Mouse (Mus musculus) ovary, postnatal 10 days (tissue): ENCODE measurements around the gene Olfr822.
"Not testable (repeated sequence)": the region's sequence is repeated elsewhere in the genome, so short reads cannot be mapped to it uniquely, and the experiment has no call there.

Source experiments
- DNase-seq: peaks from one replicate; pipeline ENCODE4 v3.0.0; 2022; ENCODE audit warnings: low spot score

Gene Olfr822

GRCm38 (mm10) chr10:130070910-130071309 is at the start of gene Olfr822:
Gene Olfr822 (plus strand): TSS chr10:130071210.
- no peak for DNase-seq

- DNase-seq: no peak
These were observed 41.0 kb upstream of the Olfr822 start, which contains the start of gene Olfr821 for GRCm38 (mm10) chr10:130030048-130030447. Gene Olfr821 (plus strand): TSS chr10:130030348.

- DNase-seq: no peak
These were observed 33.9 kb upstream of the Olfr822 start for GRCm38 (mm10) chr10:130037096-130037495.

GRCm38 (mm10) chr10:130092838-130093440 is 21.9 kb downstream of the Olfr822 start:
- DNase-seq: no peak

GRCm38 (mm10) chr10:130096104-130096503 is 25.1 kb downstream of the Olfr822 start:
- DNase-seq: no peak

GRCm38 (mm10) chr10:130115283-130115682 is 44.3 kb downstream of the Olfr822 start, which contains the start of gene Olfr823:
Gene Olfr823 (minus strand): TSS chr10:130115383.
- not testable (repeated sequence) for DNase-seq

GRCm38 (mm10) chr10:130116045-130116444 is 45.0 kb downstream of the Olfr822 start:
- DNase-seq: not testable (repeated sequence)
